Mouse (Mus musculus): ENCODE measurements around the gene Fam19a3.
A peak's percentile ranks its signal among the peaks of the same experiment; 100 is the strongest.
"Not testable (repeated sequence)": the region's sequence is repeated elsewhere in the genome, so short reads cannot be mapped to it uniquely, and the experiment has no call there.

The Fam19a3 gene

DNA sequence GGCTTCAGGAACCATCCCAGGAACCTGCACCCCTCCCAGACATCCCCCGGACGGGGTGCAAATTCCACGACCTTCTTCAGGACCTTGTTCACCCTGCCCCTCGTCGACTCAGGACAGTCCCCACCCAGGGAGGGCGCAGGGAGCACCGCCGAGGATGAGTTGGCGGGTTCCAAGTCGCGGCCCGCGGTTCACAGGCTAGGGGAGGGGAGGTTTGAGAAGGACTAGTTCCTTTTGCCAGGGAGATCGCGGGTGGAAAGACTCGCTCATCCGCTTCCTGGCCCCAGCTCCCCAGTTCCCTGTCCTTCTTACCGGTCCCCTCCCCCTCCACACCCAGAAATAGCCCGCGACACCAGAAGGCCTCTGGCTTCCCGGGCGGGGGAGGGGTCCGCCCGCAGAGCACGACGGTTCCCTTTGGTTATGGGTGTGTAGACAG is at the start of gene Fam19a3:
Gene Fam19a3 (minus strand): TSS at position 370 of the 433 bp plus-strand sequence.
- DNase-seq (ENCODE audit: low spot score): no peak

DNA sequence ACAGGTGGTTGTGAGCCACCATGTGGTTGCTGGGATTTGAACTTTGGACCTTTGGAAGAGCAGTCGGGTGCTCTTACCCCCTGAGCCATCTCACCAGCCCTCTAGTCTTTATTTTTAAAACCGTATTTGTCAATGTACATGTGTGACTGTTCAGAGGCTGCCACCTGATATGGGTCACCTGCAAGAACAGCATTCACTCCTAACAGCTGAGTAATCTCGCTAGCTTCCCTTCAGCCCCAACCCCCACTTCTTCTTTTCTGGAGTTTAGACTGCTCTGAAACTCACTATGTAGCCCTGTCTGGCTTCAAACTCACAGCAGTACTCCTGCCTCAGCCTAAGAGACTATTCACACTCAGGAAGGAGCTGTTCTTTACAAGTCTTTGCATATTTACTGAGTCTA is 40.8 kb upstream of the Fam19a3 start:
- no peak for DNase-seq (ENCODE audit: low spot score)

DNA sequence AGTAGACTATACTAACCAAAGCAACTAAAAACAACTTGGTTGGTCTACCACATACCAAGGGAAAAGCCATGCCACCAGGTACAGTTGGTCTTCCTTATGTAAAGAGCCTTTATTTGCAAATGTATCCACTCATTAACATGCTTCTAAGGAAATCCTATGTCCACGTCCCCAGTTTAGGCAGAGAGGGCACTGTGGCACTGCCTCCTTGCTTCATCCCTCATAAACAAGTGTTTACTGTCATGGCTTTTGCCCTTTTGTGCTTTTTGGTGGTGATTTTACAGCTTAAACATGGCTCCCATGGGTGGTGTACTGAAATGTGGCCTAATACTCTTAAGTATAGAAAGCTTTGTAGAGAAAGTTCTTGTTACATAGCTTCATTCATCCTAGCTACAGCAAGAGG is 38.8 kb upstream of the Fam19a3 start:
- DNase-seq (ENCODE audit: low spot score): no peak

- no peak for DNase-seq (ENCODE audit: low spot score)
These were observed 37.1 kb upstream of the Fam19a3 start for GRCm38 (mm10) chr3:104818749-104819134.

DNA sequence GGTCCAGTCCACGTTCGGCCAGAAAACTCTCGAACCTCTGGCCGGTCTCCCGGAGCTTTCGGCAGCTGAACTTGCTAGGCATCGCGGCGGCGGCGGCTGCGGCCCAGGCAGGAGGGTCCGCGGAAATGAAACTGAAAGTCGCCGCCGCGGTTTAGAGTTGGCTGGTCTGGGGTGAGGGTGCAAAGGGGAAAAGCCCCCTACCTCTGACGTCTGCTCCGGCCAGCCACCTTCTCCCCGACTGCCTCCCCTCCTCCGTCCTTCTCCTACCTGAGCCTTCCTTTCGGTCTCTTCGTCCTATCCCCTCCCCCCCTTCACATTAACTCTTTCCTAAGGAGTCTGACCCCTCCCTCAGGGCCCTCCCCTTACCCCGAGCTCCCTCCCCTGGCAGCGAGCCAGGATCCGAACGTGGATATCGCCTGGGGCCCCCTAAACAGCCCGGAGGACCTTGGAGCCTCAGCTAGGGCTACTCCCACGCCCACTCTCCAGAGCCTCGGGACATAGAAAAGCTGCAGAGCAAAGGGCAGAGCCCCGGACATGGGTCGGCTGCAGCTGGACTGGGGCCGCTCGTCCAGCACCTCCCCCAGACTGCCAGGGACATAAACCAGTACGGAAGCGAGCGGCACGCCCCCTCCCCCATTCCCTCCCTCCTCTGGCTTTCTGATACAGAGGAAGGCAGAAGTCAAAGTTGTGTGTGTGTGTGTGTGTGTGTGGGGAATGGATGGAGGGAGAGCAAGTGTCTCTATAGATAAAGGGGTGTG is 36.5 kb upstream of the Fam19a3 start, which contains the start of gene Mov10:
Gene Mov10 (minus strand): TSS at position 573 of the 758 bp plus-strand sequence.
- peak; percentile 54 for DNase-seq (ENCODE audit: low spot score)

GRCm38 (mm10) chr3:104817481-104817990 is 35.9 kb upstream of the Fam19a3 start:
- peak; percentile 50 for DNase-seq (ENCODE audit: low spot score)

DNA sequence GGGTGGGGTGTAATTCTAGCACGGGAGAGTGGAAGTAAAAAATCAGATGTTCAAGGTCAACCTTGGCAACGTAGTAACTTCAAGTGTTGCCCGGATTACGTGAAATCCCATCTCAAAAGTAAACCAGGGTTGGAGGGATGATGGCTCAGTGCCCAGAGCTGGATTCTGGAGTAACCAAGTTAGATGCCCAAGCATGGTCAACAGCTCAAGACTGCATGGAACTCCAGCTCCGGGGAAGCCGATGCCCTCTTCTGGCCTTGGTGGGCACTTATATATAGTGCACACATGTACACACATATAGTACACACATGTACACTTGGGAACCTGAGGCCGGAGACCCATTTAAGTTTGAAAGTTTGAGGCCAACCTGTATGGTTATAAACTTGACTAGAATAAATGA is 34.5 kb upstream of the Fam19a3 start:
- DNase-seq (ENCODE audit: low spot score): no peak

DNA sequence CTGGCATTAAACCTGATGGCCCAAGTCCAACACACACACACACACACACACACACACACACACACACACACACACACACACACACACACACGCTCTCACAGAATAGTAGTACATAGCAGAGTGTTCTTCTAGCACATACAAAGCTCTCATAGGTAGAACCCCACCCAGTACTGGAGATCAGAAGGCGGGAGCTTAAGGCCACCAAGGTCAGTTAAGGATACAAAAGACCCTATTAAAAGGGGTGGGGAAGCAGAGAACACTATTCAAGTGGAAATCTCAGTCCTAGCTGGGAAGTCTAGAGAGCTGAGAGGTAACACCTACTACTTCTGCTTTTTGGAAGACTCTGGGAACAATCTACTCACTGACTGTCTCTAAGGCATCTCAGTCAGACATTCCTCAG is 33.7 kb upstream of the Fam19a3 start:
- no peak for DNase-seq (ENCODE audit: low spot score)

DNA sequence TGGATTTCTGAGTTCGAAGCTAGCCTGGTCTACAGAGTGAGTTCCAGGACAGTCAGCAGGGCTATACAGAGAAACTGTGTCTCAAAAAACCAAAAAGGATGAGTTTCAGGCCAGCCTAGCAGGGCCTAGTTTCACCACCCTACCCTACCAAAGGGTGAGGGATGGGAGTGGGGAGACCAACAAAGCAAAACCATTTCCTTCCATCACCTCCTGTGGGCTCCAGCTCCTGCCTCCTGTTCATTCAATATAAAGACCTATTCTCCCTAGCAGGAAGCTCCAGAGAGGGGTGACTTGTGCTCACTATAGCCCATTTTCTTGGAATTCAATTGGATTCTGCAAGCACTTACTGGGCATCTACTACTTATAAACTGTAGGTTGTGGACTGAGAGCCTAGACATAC is 33.1 kb upstream of the Fam19a3 start:
- DNase-seq (ENCODE audit: low spot score): no peak

DNA sequence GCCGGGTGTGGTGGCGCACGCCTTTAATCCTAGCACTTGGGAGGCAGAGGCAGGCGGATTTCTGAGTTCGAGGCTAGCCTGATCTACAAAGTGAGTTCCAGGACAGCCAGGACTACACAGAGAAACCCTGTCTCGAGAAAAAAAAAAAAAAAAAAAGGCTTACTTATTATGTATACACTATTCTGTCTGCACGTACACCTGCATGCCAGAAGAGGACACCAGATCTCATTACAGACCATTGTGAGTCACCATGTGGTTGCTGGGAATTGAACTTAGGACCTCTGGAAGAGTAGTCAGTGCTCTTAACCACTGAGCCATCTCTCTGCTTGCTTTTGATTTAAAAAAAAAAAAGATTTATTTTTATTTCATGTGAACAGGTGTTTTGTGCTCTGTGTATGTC is 31.6 kb upstream of the Fam19a3 start:
- DNase-seq (ENCODE audit: low spot score): not testable (repeated sequence)

DNA sequence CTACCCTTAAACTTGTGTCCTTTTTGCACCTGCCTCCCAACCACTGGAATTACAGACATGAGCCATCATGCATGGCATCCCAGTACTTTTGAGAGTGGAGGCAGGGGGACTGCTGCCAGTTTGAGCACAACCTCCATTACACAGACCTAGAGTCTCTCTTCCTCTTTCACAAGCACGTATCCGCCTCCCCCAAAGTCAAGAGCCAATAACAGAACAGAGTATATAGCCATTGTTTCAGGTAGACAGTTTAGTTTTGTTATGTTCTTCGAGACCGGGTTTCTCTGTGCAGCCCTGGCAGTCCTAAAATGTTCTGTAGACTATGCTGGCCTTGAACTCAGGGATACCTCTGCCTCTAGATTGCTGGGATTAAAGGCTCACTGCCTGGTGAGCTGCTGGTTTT is 30.6 kb upstream of the Fam19a3 start:
- DNase-seq (ENCODE audit: low spot score): no peak

GRCm38 (mm10) chr3:104811752-104812151 is 30.1 kb upstream of the Fam19a3 start:
- no peak for DNase-seq (ENCODE audit: low spot score)

GRCm38 (mm10) chr3:104805539-104805938 is 23.9 kb upstream of the Fam19a3 start:
- DNase-seq (ENCODE audit: low spot score): no peak

DNA sequence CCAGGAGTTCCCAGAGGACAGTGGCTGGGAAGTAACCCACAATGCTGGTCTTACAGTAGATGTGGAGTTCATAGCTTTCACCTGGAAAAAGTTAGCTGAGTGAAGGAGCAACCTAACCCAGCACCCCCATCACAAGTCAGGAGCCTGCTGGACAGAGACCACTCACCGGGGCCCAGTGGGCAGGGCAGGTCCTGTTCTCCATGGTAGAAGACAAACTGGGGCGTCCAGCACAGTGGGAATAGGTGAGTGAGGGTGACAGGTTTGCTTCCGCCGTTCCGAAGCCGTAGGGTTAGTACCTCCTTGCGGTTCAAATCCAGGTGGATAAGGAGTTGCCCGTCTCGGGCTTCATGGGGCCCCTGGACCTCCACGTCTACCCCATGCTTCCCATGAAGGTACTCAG is 22.7 kb upstream of the Fam19a3 start:
- no peak for DNase-seq (ENCODE audit: low spot score)

- DNase-seq (ENCODE audit: low spot score): no peak
These were observed 19.8 kb upstream of the Fam19a3 start for GRCm38 (mm10) chr3:104801481-104801880.

DNA sequence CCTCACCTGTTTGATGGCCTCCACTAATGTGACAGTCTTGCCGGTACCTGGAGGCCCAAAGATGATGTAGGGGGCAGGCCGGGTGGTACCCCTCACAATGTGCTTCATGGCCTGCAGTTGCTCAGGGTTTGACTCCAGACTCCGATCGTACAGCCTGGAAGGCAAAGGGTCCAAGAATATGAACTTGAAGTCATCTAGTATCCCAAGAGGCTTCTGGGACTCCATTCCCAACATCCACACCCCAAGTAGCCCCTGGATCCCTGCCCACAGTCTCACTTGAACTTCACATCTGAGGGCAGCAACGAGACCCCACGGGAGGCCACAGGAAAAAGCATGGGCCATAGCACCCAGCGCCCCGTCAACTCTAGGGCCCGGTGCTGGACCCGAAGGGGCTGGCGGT is 19.0 kb upstream of the Fam19a3 start:
- DNase-seq (ENCODE audit: low spot score): no peak

DNA sequence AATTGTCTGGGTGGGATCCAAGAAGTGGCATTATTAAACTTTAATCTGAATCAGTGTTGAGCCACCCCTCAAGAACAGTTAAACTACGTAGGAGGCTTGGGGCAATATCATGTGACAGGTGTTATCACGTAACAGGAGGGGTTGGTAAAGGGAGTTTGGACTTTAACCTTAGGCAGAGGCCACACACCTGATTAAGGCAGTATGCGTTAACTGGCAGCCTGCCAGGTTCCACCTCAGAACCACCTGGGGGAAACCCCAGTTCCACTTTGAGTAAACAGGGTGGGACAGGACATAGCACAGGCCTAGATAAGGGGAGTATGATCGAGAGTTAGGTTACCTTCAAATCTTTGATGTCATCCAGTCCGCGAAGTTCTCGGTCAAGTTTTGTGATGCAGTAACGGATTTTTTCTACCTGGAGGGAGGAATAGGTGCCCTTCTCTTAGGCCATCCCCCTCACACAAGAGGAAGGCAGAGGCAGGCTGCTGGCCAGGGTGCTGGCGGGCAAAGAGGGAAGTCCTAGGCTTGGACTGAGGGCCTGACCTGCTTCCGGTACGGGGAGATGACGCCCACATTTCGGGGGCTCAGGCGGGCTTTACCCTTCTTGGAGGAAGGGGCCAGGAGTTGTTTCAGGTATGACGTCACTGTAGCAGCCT is 14.9 kb upstream of the Fam19a3 start:
- no peak for DNase-seq (ENCODE audit: low spot score)

DNA sequence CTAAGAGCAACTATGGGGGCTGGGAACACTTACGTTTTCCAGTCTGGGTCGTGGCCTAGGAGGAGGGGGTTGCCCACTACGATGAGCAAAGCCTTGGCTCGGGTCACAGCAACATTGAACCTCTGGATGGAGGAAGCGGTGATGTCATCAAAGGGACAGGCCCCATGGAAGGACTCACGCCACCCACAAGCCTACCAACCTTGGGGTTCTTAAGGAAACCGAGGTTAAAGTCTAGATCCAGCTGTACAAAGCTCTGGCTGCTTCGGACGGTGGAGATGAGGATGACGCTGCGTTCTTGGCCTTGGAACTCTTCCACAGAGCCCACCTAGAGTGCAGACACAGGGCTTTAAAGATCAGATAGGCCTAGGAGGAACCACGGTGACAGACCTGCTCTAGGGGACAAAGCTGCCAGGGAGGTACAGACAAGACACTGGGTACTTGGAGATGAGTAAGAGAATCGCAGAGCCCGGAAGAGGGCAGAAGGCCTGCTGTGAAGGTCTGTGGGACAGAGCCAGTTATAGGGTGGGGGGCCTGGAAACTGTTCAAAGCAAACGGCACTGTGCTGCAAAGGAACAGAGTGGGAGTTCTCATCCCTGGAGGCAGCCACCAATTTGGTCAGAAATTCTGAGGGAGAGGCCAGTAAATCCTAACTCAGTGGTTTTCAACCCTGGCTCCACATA is 14.2 kb upstream of the Fam19a3 start:
- DNase-seq (ENCODE audit: low spot score): no peak

GRCm38 (mm10) chr3:104794953-104795470 is 13.4 kb upstream of the Fam19a3 start:
- DNase-seq (ENCODE audit: low spot score): no peak

DNA sequence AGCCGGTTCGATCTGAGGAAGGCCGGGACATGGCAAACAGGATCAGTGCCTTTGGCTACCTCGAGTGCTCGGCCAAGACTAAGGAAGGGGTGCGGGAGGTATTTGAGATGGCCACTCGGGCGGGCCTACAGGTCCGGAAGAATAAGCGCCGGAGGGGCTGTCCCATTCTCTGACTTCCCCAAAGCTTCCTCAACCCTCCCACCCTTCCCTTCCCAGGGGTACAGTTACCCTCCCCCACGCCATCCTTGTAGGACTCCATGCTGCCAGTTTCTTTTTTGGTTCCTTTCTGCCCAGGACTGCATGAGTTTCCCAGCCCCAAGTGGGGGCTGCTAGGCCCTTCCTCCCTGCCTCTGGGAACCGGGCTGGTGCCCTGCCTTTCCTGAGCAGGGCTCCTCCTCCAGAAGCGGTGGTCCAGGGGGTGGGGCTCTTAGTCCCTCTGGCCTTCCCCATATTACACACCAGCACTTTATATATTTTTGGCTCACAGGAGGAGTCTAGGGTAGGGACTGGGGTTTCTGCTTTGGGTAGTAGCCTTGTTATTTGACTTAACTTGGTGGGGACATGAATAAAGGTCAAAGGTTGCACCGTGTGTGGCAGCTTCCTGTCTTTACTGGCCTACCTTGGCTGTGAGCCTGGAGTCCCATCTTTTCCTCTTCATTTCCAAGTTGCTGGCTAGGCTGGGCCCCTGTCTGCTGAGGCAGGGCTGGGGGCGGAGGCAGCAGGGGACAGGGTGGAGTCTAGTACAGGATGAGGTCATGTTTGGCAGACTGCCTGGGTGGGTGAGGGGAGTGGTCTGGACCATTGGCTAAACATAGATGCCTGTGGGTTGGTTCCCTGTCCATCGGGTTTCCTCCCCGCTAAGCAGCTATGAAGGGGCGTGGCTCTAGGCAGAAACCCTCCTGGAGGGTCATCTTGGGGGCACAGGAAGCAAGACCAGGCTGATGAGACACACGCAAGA is 12.5 kb upstream of the Fam19a3 start:
- DNase-seq (ENCODE audit: low spot score): peak; percentile 81
